Mouse (Mus musculus) kidney, adult 2 months (tissue): ENCODE measurements around the gene Dnah17.

Experiments used
- CTCF ChIP-seq: fragments of 200-500 bp; conservative IDR thresholded peaks from 2 replicates; pipeline ENCODE4 v1.5.1; 2011; ENCODE audit warnings: low read depth, mild to moderate bottlenecking, control low read depth, low read length, moderate library complexity, mixed read lengths; ENCODE audit not compliant: insufficient read depth, insufficient read length
- POLR2A ChIP-seq: fragments of 200-500 bp; IDR thresholded peaks from one replicate; pipeline ENCODE4 v1.6.1; 2011; ENCODE audit warnings: low read depth, low read length, control low read depth

GRCm38 (mm10) chr11:118071227-118071912 is 59.1 kb downstream of the Dnah17 start:
- TF ChIP-seq CTCF: no peak
- no peak for TF ChIP-seq POLR2A
